Mouse (Mus musculus) CH12.LX (cell line): ENCODE results near the gene Gng8. TPM values are rescaled to one million over a fixed set of nuclear protein-coding genes. Genes with fewer than 3 reads are reported as not detected.

ENCODE experiments used
- DNase-seq: peaks from one replicate; pipeline ENCODE4 v3.0.0-alpha.2; 2013; ENCODE audit errors: extremely low read depth
- H3K27ac ChIP-seq: 2 replicates; pipeline ENCODE4 v1.5.1; 2012; ENCODE audit warnings: low read depth, mild to moderate bottlenecking, control low read depth, moderate library complexity; ENCODE audit not compliant: insufficient read depth
- H3K27me3 ChIP-seq: replicated peaks from 2 replicates; pipeline ENCODE3; 2012; ENCODE audit warnings: inconsistent platforms
- H3K36me3 ChIP-seq, 2 experiments: replicated peaks in 1 of 2; 2 replicates each; pipeline versions ENCODE3 to v1.6.1; 2012; ENCODE audit warnings: inconsistent platforms in 1 of 2, low read length in 1 of 2, mild to moderate bottlenecking in 1 of 2, mixed read lengths in 1 of 2, moderate library complexity in 1 of 2; ENCODE audit not compliant: control insufficient read depth in 1 of 2, insufficient read depth in 1 of 2
- H3K4me1 ChIP-seq, 2 experiments: 2 replicates each; pipeline ENCODE4 v1.6.1; 2012; ENCODE audit warnings: inconsistent platforms in 1 of 2, moderate library complexity in 1 of 2; ENCODE audit not compliant: insufficient read depth in 2 of 2, control insufficient read depth in 1 of 2
- H3K4me2 ChIP-seq: 2 replicates; pipeline ENCODE4 v1.6.1; 2012; ENCODE audit warnings: low read depth, mild to moderate bottlenecking, control low read depth; ENCODE audit not compliant: poor library complexity, insufficient read depth, severe bottlenecking
- H3K4me3 ChIP-seq, 3 experiments: fragments of 150-350 bp in 1 of 3; sonication (generic) in 1 of 3; replicated peaks in 1 of 3; 2 replicates each; pipeline versions ENCODE3 to v1.5.1; 2011 to 2012; ENCODE audit warnings: low read depth in 2 of 3, low read length in 2 of 3, mild to moderate bottlenecking in 2 of 3, moderate library complexity in 2 of 3, control low read depth in 1 of 3, improper control_type of control experiment in 1 of 3, inconsistent platforms in 1 of 3, mixed read lengths in 1 of 3; ENCODE audit not compliant: poor library complexity in 1 of 3
- H3K79me2 ChIP-seq: replicated peaks from 2 replicates; pipeline ENCODE4 v1.6.1; 2012; ENCODE audit warnings: mild to moderate bottlenecking, moderate library complexity; ENCODE audit not compliant: control insufficient read depth, poor library complexity, insufficient read depth, severe bottlenecking; ENCODE audit errors: extremely low read depth
- H3K9ac ChIP-seq: 2 replicates; pipeline ENCODE4 v1.6.1; 2012; ENCODE audit warnings: low read depth, mild to moderate bottlenecking, control low read depth, moderate library complexity; ENCODE audit not compliant: insufficient read depth
- H3K9me3 ChIP-seq: replicated peaks from 2 replicates; pipeline ENCODE3; 2012; ENCODE audit warnings: low read length, inconsistent platforms, mixed read lengths
- BHLHE40 ChIP-seq: IDR thresholded peaks from 2 replicates; pipeline ENCODE4 v1.6.1; 2011; ENCODE audit warnings: mild to moderate bottlenecking, low read depth, low read length, improper control_type of control experiment
- CHD2 ChIP-seq: IDR thresholded peaks from 2 replicates; pipeline ENCODE4 v1.6.1; 2011; ENCODE audit warnings: low read length, improper control_type of control experiment
- CTCF ChIP-seq, 2 experiments: IDR thresholded peaks in 1 of 2; conservative IDR thresholded peaks in 1 of 2; 2 replicates each; pipeline ENCODE4 v1.5.1; 2011 to 2012; ENCODE audit warnings: low read depth in 2 of 2, low read length in 2 of 2, improper control_type of control experiment in 1 of 2, inconsistent platforms in 1 of 2, mild to moderate bottlenecking in 1 of 2, moderate library complexity in 1 of 2
- E2F4 ChIP-seq: IDR thresholded peaks from 2 replicates; pipeline ENCODE4 v1.6.1; 2011; ENCODE audit warnings: low read depth, low read length, improper control_type of control experiment; ENCODE audit not compliant: insufficient replicate concordance
- ELF1 ChIP-seq: IDR thresholded peaks from 2 replicates; pipeline ENCODE4 v1.6.1; 2014; ENCODE audit warnings: low read depth, mild to moderate bottlenecking, inconsistent platforms, low read length, improper control_type of control experiment
- GABPA ChIP-seq: IDR thresholded peaks from 2 replicates; pipeline ENCODE4 v1.6.1; 2012; ENCODE audit warnings: low read depth, low read length, improper control_type of control experiment, inconsistent platforms; ENCODE audit not compliant: insufficient replicate concordance
- IRF4 ChIP-seq: IDR thresholded peaks from 2 replicates; pipeline ENCODE4 v1.6.1; 2014; ENCODE audit warnings: low read depth, mild to moderate bottlenecking, inconsistent platforms, low read length, improper control_type of control experiment
- JUN ChIP-seq: IDR thresholded peaks from 2 replicates; pipeline ENCODE4 v1.6.1; 2011; ENCODE audit warnings: low read depth, mild to moderate bottlenecking, low read length, improper control_type of control experiment, moderate library complexity; ENCODE audit not compliant: insufficient read depth
- JUND ChIP-seq: conservative IDR thresholded peaks from 2 replicates; pipeline ENCODE4 v1.6.1; 2011; ENCODE audit warnings: low read depth, low read length, improper control_type of control experiment
- MAFK ChIP-seq: IDR thresholded peaks from 2 replicates; pipeline ENCODE4 v1.6.1; 2011; ENCODE audit warnings: low read length, improper control_type of control experiment; ENCODE audit not compliant: insufficient replicate concordance
- MEF2A ChIP-seq: IDR thresholded peaks from 2 replicates; pipeline ENCODE4 v1.6.1; 2014; ENCODE audit warnings: low read depth, mild to moderate bottlenecking, inconsistent platforms, low read length, improper control_type of control experiment, borderline replicate concordance
- MXI1 ChIP-seq: IDR thresholded peaks from 2 replicates; pipeline ENCODE4 v1.6.1; 2011; ENCODE audit warnings: mild to moderate bottlenecking, low read depth, low read length, improper control_type of control experiment
- MYC ChIP-seq: IDR thresholded peaks from 2 replicates; pipeline ENCODE4 v1.6.1; 2011; ENCODE audit warnings: low read depth, mild to moderate bottlenecking, improper control_type of control experiment, low read length
- NELFE ChIP-seq: IDR thresholded peaks from 2 replicates; pipeline ENCODE4 v1.6.1; 2011; ENCODE audit warnings: low read depth, low read length, improper control_type of control experiment
- PAX5 ChIP-seq: IDR thresholded peaks from 2 replicates; pipeline ENCODE4 v1.6.1; 2012; ENCODE audit warnings: low read length, inconsistent platforms, mixed read lengths
- POLR2A ChIP-seq: IDR thresholded peaks from 2 replicates; pipeline ENCODE4 v1.6.1; 2011; ENCODE audit warnings: low read depth, mild to moderate bottlenecking, improper control_type of control experiment, low read length
- RAD21 ChIP-seq: IDR thresholded peaks from 2 replicates; pipeline ENCODE4 v1.6.1; 2011; ENCODE audit warnings: low read depth, mild to moderate bottlenecking, low read length, improper control_type of control experiment, moderate library complexity
- RCOR1 ChIP-seq: conservative IDR thresholded peaks from 2 replicates; pipeline ENCODE4 v1.6.1; 2012; ENCODE audit warnings: low read depth, mild to moderate bottlenecking, inconsistent platforms, low read length, improper control_type of control experiment
- SMC3 ChIP-seq: IDR thresholded peaks from 2 replicates; pipeline ENCODE4 v1.6.1; 2011; ENCODE audit warnings: low read depth, low read length, improper control_type of control experiment
- TCF12 ChIP-seq: IDR thresholded peaks from 2 replicates; pipeline ENCODE4 v1.6.1; 2014; ENCODE audit warnings: low read depth, mild to moderate bottlenecking, inconsistent platforms, low read length, improper control_type of control experiment
- UBTF ChIP-seq: IDR thresholded peaks from 2 replicates; pipeline ENCODE4 v1.6.1; 2012; ENCODE audit warnings: low read depth, mild to moderate bottlenecking, inconsistent platforms, low read length, improper control_type of control experiment, moderate library complexity
- USF1 ChIP-seq: IDR thresholded peaks from 2 replicates; pipeline ENCODE4 v1.6.1; 2014; ENCODE audit warnings: low read depth, mild to moderate bottlenecking, inconsistent platforms, low read length, improper control_type of control experiment
- USF2 ChIP-seq: conservative IDR thresholded peaks from 2 replicates; pipeline ENCODE4 v1.6.1; 2011; ENCODE audit warnings: low read depth, low read length, improper control_type of control experiment
- dilution Hi-C: fragments of 300-500 bp; cut with MboI; formaldehyde crosslinking; loops from 2 replicates; pipeline ENCODE4 v1.14.3; 2020; ENCODE audit warnings: low sequenced_read_pairs; ENCODE audit not compliant: extremely low pct_unique_long_range_greater_than_20kb, extremely low pct_ligation_motif_present
- in situ Hi-C: fragments of 300-500 bp; cut with MboI; formaldehyde crosslinking; loops from 3 replicates; pipeline ENCODE4 v1.14.3; 2019; ENCODE audit warnings: low sequenced_read_pairs, low pct_ligation_motif_present, low pct_unique_long_range_greater_than_20kb, mixed read lengths
- polyA plus RNA-seq: library from polyadenylated mRNA; unstranded; fragments of >175 nt; gene quantifications from 2 replicates; pipeline ENCODE4 v1.2.1, GENCODE M21; 2012; ENCODE audit warnings: low read depth; ENCODE audit not compliant: insufficient read length
- total RNA-seq, 2 experiments: library from RNA; depleted of rRNA; stranded (reverse); fragments of 300-350 nt in 1 of 2; fragments of >200 nt in 1 of 2; gene quantifications; 2 replicates each; pipeline ENCODE4 v1.2.3; 2012 to 2014

Gene Gng8
- total and polyA plus RNA-seq, 3 experiments: 0.25 to 2.4 TPM; not detected in 1

- Histone ChIP-seq H3K4me3 (no peak overlapping the region), H3K27me3 (peaks cover 6% of the 10 kb centered on the region), H3K9me3 (no peaks in the 10 kb centered on the region), H3K36me3 (peaks cover 0 to 1% of the 10 kb centered on the region in 2 experiments), H3K27ac (no peak overlapping the region), H3K9ac (no peak overlapping the region), H3K4me2 (no peak overlapping the region), H3K79me2 (no peaks in the 10 kb centered on the region), H3K4me1 (peaks cover 11 to 36% of the 10 kb centered on the region in 2 experiments)
- dilution Hi-C loops (no loop called here), in situ Hi-C loops (no loop called here)
- DNase-seq: no peak
- TF ChIP-seq GABPA: no peak
- no peak for TF ChIP-seq MYC
- TF ChIP-seq USF1: no peak
- TF ChIP-seq CHD2: no peak
Observed at GRCm38 (mm10) chr7:16893612-16894011, 2.0 kb downstream of the Gng8 start.

DNA sequence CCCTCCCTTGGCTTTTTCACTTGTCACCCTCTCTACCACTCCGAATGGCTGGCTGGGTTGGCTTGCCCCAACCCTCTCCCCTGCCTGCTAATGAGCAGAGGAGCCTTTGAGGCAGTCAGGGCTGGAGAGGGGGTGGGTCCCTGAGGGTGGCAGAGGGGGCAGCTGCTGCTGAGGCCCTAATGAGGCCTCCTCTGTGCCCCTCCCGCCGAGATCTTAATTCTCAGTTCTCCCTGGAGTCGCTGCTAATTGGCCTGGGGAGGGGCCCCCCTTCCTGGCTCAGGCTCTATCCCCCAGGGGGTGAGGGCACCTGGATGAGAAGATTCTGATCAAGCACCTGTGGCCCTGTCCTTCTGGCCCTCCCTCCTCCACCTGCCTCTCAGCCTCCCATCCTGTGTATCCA lies 2.7 kb downstream of the Gng8 start:
- Histone ChIP-seq H3K4me1 (peaks cover 11 to 41% of the 10 kb centered on the region in 2 experiments), H3K9ac (no peak overlapping the region), H3K79me2 (no peaks in the 10 kb centered on the region), H3K27ac (no peak overlapping the region), H3K4me3 (no peak overlapping the region), H3K36me3 (no peaks in the 10 kb centered on the region), H3K4me2 (no peak overlapping the region), H3K27me3 (peaks cover 6% of the 10 kb centered on the region), H3K9me3 (no peaks in the 10 kb centered on the region)
- DNase-seq: no peak
- dilution Hi-C loops (no loop called here), in situ Hi-C loops (no loop called here)
- TF ChIP-seq PAX5: no peak
- TF ChIP-seq RCOR1: no peak
- no peak for TF ChIP-seq MXI1
- no peak for TF ChIP-seq JUN
- no peak for TF ChIP-seq IRF4

DNA sequence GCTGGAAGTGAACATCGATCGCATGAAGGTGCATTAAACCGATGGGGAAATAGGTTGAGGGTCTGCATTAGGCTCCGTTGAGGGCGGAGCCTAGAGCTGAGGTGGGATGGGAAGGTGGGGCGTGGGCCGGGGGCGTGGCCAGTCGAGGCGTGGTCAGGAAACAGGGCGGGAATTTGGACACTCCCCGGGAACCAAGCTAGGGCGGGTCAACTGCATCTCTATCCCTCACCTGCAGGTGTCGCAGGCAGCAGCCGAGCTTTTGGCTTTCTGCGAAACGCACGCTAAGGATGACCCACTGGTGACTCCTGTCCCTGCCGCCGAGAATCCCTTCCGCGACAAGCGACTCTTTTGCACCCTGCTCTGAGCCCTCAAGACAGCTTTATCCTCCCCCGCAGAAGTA lies 3.4 kb downstream of the Gng8 start:
- DNase-seq: peak; percentile 74
- peak overlapping the region in 2 of 3 experiments; percentile 32 to 51 for H3K4me3 ChIP-seq

More for the DNA sequence above, 3.4 kb downstream of the Gng8 start:
- Histone ChIP-seq H3K4me1 (peaks cover 15 to 48% of the 10 kb centered on the region in 2 experiments), H3K9ac (0 out of 2 replicates have a peak overlapping the region, but pooled peaks have one; percentile 2), H3K36me3 (no peaks in the 10 kb centered on the region), H3K27ac (no peak overlapping the region), H3K79me2 (no peaks in the 10 kb centered on the region), H3K4me2 (peak overlapping the region; percentile 55), H3K27me3 (peaks cover 6% of the 10 kb centered on the region), H3K9me3 (no peaks in the 10 kb centered on the region)
- in situ Hi-C loops: no loop called here
- no peak for TF ChIP-seq JUND
- peak; percentile 56 for TF ChIP-seq RAD21
- peak; percentile 53 to 92 for TF ChIP-seq CTCF (conservative IDR thresholded peaks at IDR 0.05 in 1 of 2, IDR thresholded peaks at IDR 0.05 in 1 of 2; ENCODE audit: low read depth in 2 of 2, low read length in 2 of 2)
- TF ChIP-seq MXI1: no peak
- TF ChIP-seq SMC3: peak; percentile 93
- TF ChIP-seq ELF1: no peak
- no peak for TF ChIP-seq UBTF
- TF ChIP-seq MAFK: no peak
- no peak for TF ChIP-seq BHLHE40
- TF ChIP-seq PAX5: no peak
- peak; percentile 23; the same call in 1 of the 2 replicates for TF ChIP-seq IRF4
- no peak for TF ChIP-seq JUN
- 0 out of 2 replicates have a peak, but pooled peaks have one; percentile 84 for TF ChIP-seq E2F4
- 0 out of 2 replicates have a peak, but pooled peaks have one; percentile 11 for TF ChIP-seq TCF12
- no peak; the same call in 1 of the 2 replicates for TF ChIP-seq NELFE
- TF ChIP-seq MEF2A: peak; percentile 31; the same call in 1 of the 2 replicates
- no peak for TF ChIP-seq USF2
- peak; percentile 49; the same call in 1 of the 2 replicates for TF ChIP-seq POLR2A
- TF ChIP-seq GABPA: no peak
- dilution Hi-C loops: no loop called here
